Mouse (Mus musculus) bone marrow macrophage, adult 2 months (primary cell): ENCODE measurements around the gene Usp37.

ENCODE experiments used
- CTCF ChIP-seq: IDR thresholded peaks from 2 replicates; pipeline ENCODE4 v1.5.1; 2012; ENCODE audit warnings: low read depth, mild to moderate bottlenecking, low read length, moderate library complexity
- POLR2A ChIP-seq: IDR thresholded peaks from 2 replicates; pipeline ENCODE4 v1.6.1; 2012; ENCODE audit warnings: mild to moderate bottlenecking, low read depth, low read length, borderline replicate concordance

GRCm38 (mm10) chr1:74559061-74559460 lies 15.0 kb upstream of the Usp37 start:
- no peak for TF ChIP-seq CTCF
- TF ChIP-seq POLR2A, result no peak
